Mouse (Mus musculus) MEL-GATA-1-ER (cell line): Measurements from ENCODE around the gene Zfyve27.
A peak's percentile ranks its signal among the peaks of the same experiment; 100 is the strongest.

ENCODE experiments used
- DNase-seq: peaks from one replicate; pipeline ENCODE4 v3.0.0-alpha.2; 2012; ENCODE audit warnings: low read depth; ENCODE audit errors: extremely low read depth

The Zfyve27 gene

GRCm38 (mm10) chr19:42163764-42164163 is at the start of gene Zfyve27:
Zfyve27 (plus strand) TSS chr19:42163951.
- no peak for DNase-seq

- DNase-seq, result no peak
Observed at GRCm38 (mm10) chr19:42115783-42116335, 47.9 kb upstream of the Zfyve27 start.

- DNase-seq, result no peak
Observed at GRCm38 (mm10) chr19:42118142-42118541, 45.6 kb upstream of the Zfyve27 start.

- DNase-seq, result no peak
Observed at GRCm38 (mm10) chr19:42118596-42118995, 45.2 kb upstream of the Zfyve27 start.

- DNase-seq, result no peak
Observed at GRCm38 (mm10) chr19:42120451-42120850, 43.3 kb upstream of the Zfyve27 start.

- DNase-seq, result no peak
Observed at GRCm38 (mm10) chr19:42124684-42125083, 39.1 kb upstream of the Zfyve27 start.

- DNase-seq, result no peak
Observed at GRCm38 (mm10) chr19:42125501-42126218, 38.1 kb upstream of the Zfyve27 start.

GRCm38 (mm10) chr19:42126219-42126605 is 37.5 kb upstream of the Zfyve27 start:
- DNase-seq, result no peak

GRCm38 (mm10) chr19:42127024-42127423 is 36.7 kb upstream of the Zfyve27 start:
- DNase-seq, result no peak

GRCm38 (mm10) chr19:42128052-42128740 is 35.6 kb upstream of the Zfyve27 start:
- DNase-seq, result no peak

GRCm38 (mm10) chr19:42128787-42129508 is 34.8 kb upstream of the Zfyve27 start, which contains the start of gene Avpi1:
Avpi1 (minus strand) TSS chr19:42129059.
- DNase-seq, result peak; percentile 99

- no peak for DNase-seq
Observed at GRCm38 (mm10) chr19:42129509-42130293, 34.0 kb upstream of the Zfyve27 start.

GRCm38 (mm10) chr19:42130294-42130606 is 33.5 kb upstream of the Zfyve27 start:
- no peak for DNase-seq

GRCm38 (mm10) chr19:42131101-42131500 is 32.6 kb upstream of the Zfyve27 start:
- no peak for DNase-seq

- no peak for DNase-seq
Observed at GRCm38 (mm10) chr19:42135070-42135469, 28.7 kb upstream of the Zfyve27 start.

GRCm38 (mm10) chr19:42136126-42136525 is 27.6 kb upstream of the Zfyve27 start:
- DNase-seq, result no peak

- no peak for DNase-seq
Observed at GRCm38 (mm10) chr19:42137167-42137672, 26.5 kb upstream of the Zfyve27 start.

- DNase-seq, result no peak
Observed at GRCm38 (mm10) chr19:42138517-42139285, 25.1 kb upstream of the Zfyve27 start.

- no peak for DNase-seq
Observed at GRCm38 (mm10) chr19:42139724-42140517, 23.8 kb upstream of the Zfyve27 start.
